Mouse (Mus musculus): Measurements from ENCODE around the gene Prtg. TPM values are rescaled to one million over a fixed set of nuclear protein-coding genes. Genes with fewer than 3 reads are reported as not detected.

The Prtg gene
- total and polyA plus RNA-seq, 2 experiments from 2014 or later: 0.65 to 4.4 TPM

GRCm38 (mm10) chr9:72791213-72791582 lies 15.5 kb upstream of the Prtg start:
- Histone ChIP-seq H3K27me3 (ENCODE audit: insufficient read depth, low read length) (no peaks in the 10 kb centered on the region), H3K4me2 (ENCODE audit: low read depth, low read length) (peak overlapping the region; percentile 33; the same call in 1 of the 2 replicates), H3K9ac (replicated peaks; ENCODE audit: low read length) (no peak overlapping the region), H3K27ac (no peak overlapping the region), H3K4me1 (ENCODE audit: insufficient read depth, low read length) (no peaks in the 10 kb centered on the region), H3K36me3 (ENCODE audit: insufficient read depth, low read length) (no peaks in the 10 kb centered on the region), H3K9me3 (ENCODE audit: low read length) (no peaks in the 10 kb centered on the region), H3K4me3 (ENCODE audit: low read length) (no peak overlapping the region)
- WGBS: 39% methylated on average over 10 of the region's 10 CpGs
- no peak for ATAC-seq
- no peak for TF ChIP-seq CTCF (IDR thresholded peaks at IDR 0.05; ENCODE audit: low read depth)
- DNase-seq (ENCODE audit: low spot score): no peak

GRCm38 (mm10) chr9:72791681-72792080 lies 15.0 kb upstream of the Prtg start:
- Histone ChIP-seq H3K9me3 (ENCODE audit: low read length) (no peaks in the 10 kb centered on the region), H3K36me3 (ENCODE audit: insufficient read depth, low read length) (no peaks in the 10 kb centered on the region), H3K4me1 (ENCODE audit: insufficient read depth, low read length) (no peaks in the 10 kb centered on the region), H3K4me2 (ENCODE audit: low read depth, low read length) (peak overlapping the region; percentile 33), H3K4me3 (ENCODE audit: low read length) (no peak overlapping the region), H3K27ac (no peak overlapping the region), H3K9ac (replicated peaks; ENCODE audit: low read length) (no peak overlapping the region), H3K27me3 (ENCODE audit: insufficient read depth, low read length) (no peaks in the 10 kb centered on the region)
- ATAC-seq (no peak), DNase-seq (ENCODE audit: low spot score) (peak; percentile 47)
- 12% methylated on average over 6 of the region's 6 CpGs for WGBS
- no peak for TF ChIP-seq CTCF (IDR thresholded peaks at IDR 0.05; ENCODE audit: low read depth)

- no peak overlapping the region for H3K9ac ChIP-seq (replicated peaks; ENCODE audit: low read length)
- no peak overlapping the region for H3K4me2 ChIP-seq (ENCODE audit: low read depth, low read length)
- H3K9me3 ChIP-seq (ENCODE audit: low read length): no peaks in the 10 kb centered on the region
- DNase-seq (ENCODE audit: low spot score) (no peak), ATAC-seq (no peak)
- 89% methylated on average over 3 of the region's 3 CpGs for WGBS
- TF ChIP-seq CTCF (IDR thresholded peaks at IDR 0.05; ENCODE audit: low read depth): no peak
- no peak overlapping the region for H3K27ac ChIP-seq
- no peaks in the 10 kb centered on the region for H3K36me3 ChIP-seq (ENCODE audit: insufficient read depth, low read length)
- H3K27me3 ChIP-seq (ENCODE audit: insufficient read depth, low read length): no peaks in the 10 kb centered on the region
- H3K4me1 ChIP-seq (ENCODE audit: insufficient read depth, low read length): no peaks in the 10 kb centered on the region
- H3K4me3 ChIP-seq (ENCODE audit: low read length): no peak overlapping the region
Measured at GRCm38 (mm10) chr9:72795243-72795642, 11.4 kb upstream of the Prtg start.

GRCm38 (mm10) chr9:72797136-72797621 lies 9.5 kb upstream of the Prtg start:
- H3K27ac ChIP-seq: no peak overlapping the region
- no peaks in the 10 kb centered on the region for H3K4me1 ChIP-seq (ENCODE audit: insufficient read depth, low read length)
- H3K27me3 ChIP-seq (ENCODE audit: insufficient read depth, low read length): no peaks in the 10 kb centered on the region
- ATAC-seq: no peak
- TF ChIP-seq CTCF (IDR thresholded peaks at IDR 0.05; ENCODE audit: low read depth): no peak
- H3K4me2 ChIP-seq (ENCODE audit: low read depth, low read length): no peak overlapping the region
- WGBS: 54% methylated on average over 9 of the region's 9 CpGs
- no peaks in the 10 kb centered on the region for H3K9me3 ChIP-seq (ENCODE audit: low read length)
- no peak overlapping the region for H3K9ac ChIP-seq (replicated peaks; ENCODE audit: low read length)
- no peak for DNase-seq (ENCODE audit: low spot score)
- H3K36me3 ChIP-seq (ENCODE audit: insufficient read depth, low read length): no peaks in the 10 kb centered on the region
- H3K4me3 ChIP-seq (ENCODE audit: low read length): no peak overlapping the region

- 33% methylated on average over 4 of the region's 4 CpGs for WGBS
- DNase-seq (ENCODE audit: low spot score) (no peak), ATAC-seq (no peak)
- H3K36me3 ChIP-seq (ENCODE audit: insufficient read depth, low read length): no peaks in the 10 kb centered on the region
- no peaks in the 10 kb centered on the region for H3K4me1 ChIP-seq (ENCODE audit: insufficient read depth, low read length)
- H3K4me3 ChIP-seq (ENCODE audit: low read length): no peak overlapping the region
- H3K27ac ChIP-seq: no peak overlapping the region
- H3K9me3 ChIP-seq (ENCODE audit: low read length): no peaks in the 10 kb centered on the region
- no peak for TF ChIP-seq CTCF (IDR thresholded peaks at IDR 0.05; ENCODE audit: low read depth)
- H3K27me3 ChIP-seq (ENCODE audit: insufficient read depth, low read length): no peaks in the 10 kb centered on the region
- H3K9ac ChIP-seq (replicated peaks; ENCODE audit: low read length): no peak overlapping the region
- H3K4me2 ChIP-seq (ENCODE audit: low read depth, low read length): no peak overlapping the region
Measured at GRCm38 (mm10) chr9:72803280-72803679, 3.4 kb upstream of the Prtg start.

- Histone ChIP-seq H3K27ac (no peak overlapping the region), H3K4me2 (ENCODE audit: low read depth, low read length) (peak overlapping the region; percentile 99), H3K4me1 (ENCODE audit: insufficient read depth, low read length) (no peaks in the 10 kb centered on the region), H3K9ac (replicated peaks; ENCODE audit: low read length) (no peak overlapping the region), H3K9me3 (ENCODE audit: low read length) (no peaks in the 10 kb centered on the region), H3K36me3 (ENCODE audit: insufficient read depth, low read length) (no peaks in the 10 kb centered on the region), H3K4me3 (ENCODE audit: low read length) (peak overlapping the region; percentile 80; the same call in 1 of the 2 replicates), H3K27me3 (ENCODE audit: insufficient read depth, low read length) (no peaks in the 10 kb centered on the region; the same call in 1 of the 2 replicates)
- peak; percentile 8 for DNase-seq (ENCODE audit: low spot score)
- WGBS: 9% methylated on average over 14 of the region's 14 CpGs
- no peak for ATAC-seq
- no peak for TF ChIP-seq CTCF (IDR thresholded peaks at IDR 0.05; ENCODE audit: low read depth)
Measured at GRCm38 (mm10) chr9:72806146-72806545, 528 bp upstream of the Prtg start.

- H3K4me1 ChIP-seq (ENCODE audit: insufficient read depth, low read length): 0 out of 2 replicates have a peak, but pooled peaks cover 1% of the 10 kb centered on the region
- peak overlapping the region; percentile 80 for H3K4me3 ChIP-seq (ENCODE audit: low read length)
- no peaks in the 10 kb centered on the region; the same call in 1 of the 2 replicates for H3K27me3 ChIP-seq (ENCODE audit: insufficient read depth, low read length)
- no peaks in the 10 kb centered on the region for H3K9me3 ChIP-seq (ENCODE audit: low read length)
- DNase-seq (ENCODE audit: low spot score) (peak; percentile 83), ATAC-seq (peak; percentile 88)
- no peaks in the 10 kb centered on the region for H3K36me3 ChIP-seq (ENCODE audit: insufficient read depth, low read length)
- 1% methylated on average over 42 of the region's 52 CpGs for whole genome bisulfite sequencing
- TF ChIP-seq CTCF (IDR thresholded peaks at IDR 0.05; ENCODE audit: low read depth): 0 out of 2 replicates have a peak, but pooled peaks have one; percentile 17
- peak overlapping the region; percentile 77 for H3K9ac ChIP-seq (replicated peaks; ENCODE audit: low read length)
- peak overlapping the region; percentile 66 for H3K27ac ChIP-seq
- peak overlapping the region; percentile 99 for H3K4me2 ChIP-seq (ENCODE audit: low read depth, low read length)
Measured at GRCm38 (mm10) chr9:72807420-72808005, 839 bp downstream of the Prtg start.
